Mouse (Mus musculus) spleen, adult 2 months (tissue): ENCODE measurements around the gene Gm42791. TPM values are rescaled to one million over a fixed set of nuclear protein-coding genes. Genes with fewer than 3 reads are reported as not detected.

Experiments
- DNase-seq, 2 experiments: peaks; one replicate each; pipeline versions ENCODE4 v3.0.0 to v3.0.0-alpha.2; 2012 to 2021; ENCODE audit warnings: low spot score in 2 of 2, low read depth in 1 of 2
- H3K27ac ChIP-seq: fragments of 200-500 bp; 2 replicates; pipeline ENCODE4 v1.5.1; 2012; ENCODE audit warnings: low read length, inconsistent platforms; ENCODE audit not compliant: insufficient read depth
- H3K27me3 ChIP-seq: fragments of 200-500 bp; 2 replicates; pipeline ENCODE4 v1.6.1; 2012; ENCODE audit warnings: mild to moderate bottlenecking, moderate library complexity, low read length, inconsistent platforms; ENCODE audit not compliant: control insufficient read depth, insufficient read depth
- H3K36me3 ChIP-seq: fragments of 200-500 bp; 2 replicates; pipeline ENCODE4 v1.6.1; 2012; ENCODE audit warnings: mild to moderate bottlenecking, low read length, inconsistent platforms; ENCODE audit not compliant: control insufficient read depth, insufficient read depth
- H3K4me1 ChIP-seq: fragments of 200-500 bp; 2 replicates; pipeline ENCODE4 v1.6.1; 2011; ENCODE audit warnings: inconsistent platforms; ENCODE audit not compliant: control insufficient read depth, insufficient read depth, insufficient read length
- H3K4me3 ChIP-seq: fragments of 200-500 bp; 2 replicates; pipeline ENCODE4 v1.5.1; 2011; ENCODE audit warnings: mild to moderate bottlenecking, inconsistent platforms; ENCODE audit not compliant: insufficient read depth, insufficient read length; ENCODE audit errors: extremely low read depth
- CTCF ChIP-seq: fragments of 200-500 bp; IDR thresholded peaks from 2 replicates; pipeline ENCODE4 v1.5.1; 2011; ENCODE audit warnings: mild to moderate bottlenecking, inconsistent platforms; ENCODE audit not compliant: insufficient read depth, insufficient read length, insufficient replicate concordance; ENCODE audit errors: extremely low read depth
- POLR2A ChIP-seq: fragments of 200-500 bp; IDR thresholded peaks from 2 replicates; pipeline ENCODE4 v1.6.1; 2011; ENCODE audit warnings: low read depth, low read length, inconsistent platforms
- WGBS: fragments of 180-500 bp; shearing (Covaris S2); methylation state at CpG from one replicate; pipeline ENCODE4 v1.1.7; 2018; 5-methylcytosine and 5-hydroxymethylcytosine counted together
- polyA plus RNA-seq: library from polyadenylated mRNA; depleted of rRNA; stranded (reverse); fragments of >200 nt; gene quantifications from 2 replicates; pipeline ENCODE4 v1.2.3, GENCODE M21; 2012

Gm42791 gene
- polyA plus RNA-seq, 1 experiment, result not detected

- TF ChIP-seq CTCF, result no peak
- no peak for TF ChIP-seq POLR2A
- no peak for DNase-seq
- Histone ChIP-seq H3K4me1 (peaks cover 12% of the 10 kb centered on the region; the same call in 1 of the 2 replicates), H3K4me3 (no peak overlapping the region), H3K27ac (peak overlapping the region; percentile 11; the same call in 1 of the 2 replicates), H3K27me3 (no peaks in the 10 kb centered on the region), H3K36me3 (no peaks in the 10 kb centered on the region)
- 76% methylated on average over 22 of the region's 22 CpGs for WGBS
These were observed 40.5 kb downstream of the Gm42791 start for GRCm38 (mm10) chr5:148954314-148955060.

GRCm38 (mm10) chr5:148953098-148953497 lies 41.8 kb downstream of the Gm42791 start:
- WGBS, result 84% methylated on average over 5 of the region's 5 CpGs
- H3K4me1 ChIP-seq, result peaks cover 10% of the 10 kb centered on the region; the same call in 1 of the 2 replicates

GRCm38 (mm10) chr5:148952419-148952818 lies 42.5 kb downstream of the Gm42791 start:
- TF ChIP-seq CTCF (peak; percentile 63; the same call in 1 of the 2 replicates), POLR2A (no peak)
- Histone ChIP-seq H3K36me3 (no peaks in the 10 kb centered on the region), H3K4me1 (peaks cover 10% of the 10 kb centered on the region; the same call in 1 of the 2 replicates), H3K27ac (no peak overlapping the region), H3K4me3 (no peak overlapping the region), H3K27me3 (no peaks in the 10 kb centered on the region)
- WGBS, result 71% methylated on average over 6 of the region's 6 CpGs
- DNase-seq, result peak; percentile 42 to 48

More at GRCm38 (mm10) chr5:148953098-148953497, 41.8 kb downstream of the Gm42791 start:
- no peak overlapping the region for H3K4me3 ChIP-seq
- TF ChIP-seq POLR2A, result no peak
- no peak for TF ChIP-seq CTCF
- H3K36me3 ChIP-seq, result no peaks in the 10 kb centered on the region
- no peak overlapping the region for H3K27ac ChIP-seq
- DNase-seq, result no peak
- H3K27me3 ChIP-seq, result no peaks in the 10 kb centered on the region

- WGBS, result 25% methylated on average over 5 of the region's 5 CpGs
- no peak for TF ChIP-seq CTCF
- no peak for TF ChIP-seq POLR2A
- H3K4me1 ChIP-seq, result peaks cover 7% of the 10 kb centered on the region; the same call in 1 of the 2 replicates
- DNase-seq, result no peak
- no peak overlapping the region for H3K27ac ChIP-seq
- no peaks in the 10 kb centered on the region for H3K36me3 ChIP-seq
- no peaks in the 10 kb centered on the region for H3K27me3 ChIP-seq
- H3K4me3 ChIP-seq, result no peak overlapping the region
These were observed 43.6 kb downstream of the Gm42791 start for GRCm38 (mm10) chr5:148951360-148951759.

- H3K27me3 ChIP-seq, result no peaks in the 10 kb centered on the region
- peaks cover 7% of the 10 kb centered on the region; the same call in 1 of the 2 replicates for H3K4me1 ChIP-seq
- H3K27ac ChIP-seq, result no peak overlapping the region
- no peak for DNase-seq
- TF ChIP-seq POLR2A, result no peak
- TF ChIP-seq CTCF, result no peak
- H3K4me3 ChIP-seq, result no peak overlapping the region
- no peaks in the 10 kb centered on the region for H3K36me3 ChIP-seq
- WGBS, result 13% methylated on average over 15 of the region's 15 CpGs
These were observed 44.9 kb downstream of the Gm42791 start for GRCm38 (mm10) chr5:148950064-148950463.

- Histone ChIP-seq H3K36me3 (no peaks in the 10 kb centered on the region), H3K4me1 (peaks cover 7% of the 10 kb centered on the region; the same call in 1 of the 2 replicates), H3K4me3 (no peak overlapping the region), H3K27me3 (no peaks in the 10 kb centered on the region), H3K27ac (no peak overlapping the region)
- peak in 1 of 2 experiments; percentile 30 for DNase-seq
- TF ChIP-seq POLR2A (no peak), CTCF (no peak)
- 45% methylated on average over 9 of the region's 9 CpGs for WGBS
These were observed 46.4 kb downstream of the Gm42791 start for GRCm38 (mm10) chr5:148948577-148948976.

- no peak for DNase-seq
- WGBS, result 78% methylated on average over 4 of the region's 4 CpGs
- Histone ChIP-seq H3K36me3 (no peaks in the 10 kb centered on the region), H3K4me3 (no peak overlapping the region), H3K27ac (no peak overlapping the region), H3K27me3 (no peaks in the 10 kb centered on the region), H3K4me1 (peaks cover 7% of the 10 kb centered on the region; the same call in 1 of the 2 replicates)
- TF ChIP-seq CTCF (no peak), POLR2A (no peak)
These were observed 47.5 kb downstream of the Gm42791 start for GRCm38 (mm10) chr5:148947412-148947811.
